Mouse (Mus musculus) bone marrow, adult 2 months (tissue): Measurements from ENCODE around the gene 4931428F04Rik. TPM values are rescaled to one million over a fixed set of nuclear protein-coding genes. Genes with fewer than 3 reads are reported as not detected.
"Not testable (repeated sequence)": the region's sequence is repeated elsewhere in the genome, so short reads cannot be mapped to it uniquely, and the experiment has no call there.

Source experiments
- H3K27ac ChIP-seq: fragments of 200-500 bp; 2 replicates; pipeline ENCODE4 v1.5.1; 2012; ENCODE audit warnings: low read depth, mild to moderate bottlenecking, control low read depth, inconsistent platforms, low read length; ENCODE audit not compliant: control insufficient read depth, poor library complexity, insufficient read depth
- H3K4me1 ChIP-seq: fragments of 200-500 bp; 2 replicates; pipeline ENCODE4 v1.6.1; 2011; ENCODE audit warnings: low read length; ENCODE audit not compliant: control insufficient read depth, insufficient read depth
- H3K4me3 ChIP-seq: fragments of 200-500 bp; replicated peaks from 2 replicates; pipeline ENCODE3; 2011; ENCODE audit warnings: mild to moderate bottlenecking, low read depth, low read length, control low read depth; ENCODE audit not compliant: control insufficient read depth
- CTCF ChIP-seq: fragments of 200-500 bp; IDR thresholded peaks from 2 replicates; pipeline ENCODE4 v1.5.1; 2011; ENCODE audit warnings: low read length, control low read depth; ENCODE audit not compliant: control insufficient read depth, insufficient read depth
- POLR2A ChIP-seq: fragments of 200-500 bp; IDR thresholded peaks from 2 replicates; pipeline ENCODE4 v1.6.1; 2011; ENCODE audit warnings: low read depth, mild to moderate bottlenecking, control low read depth, low read length, borderline replicate concordance; ENCODE audit not compliant: control insufficient read depth
- WGBS: fragments of 180-500 bp; shearing (Covaris S2); methylation state at CpG from one replicate; pipeline ENCODE4 v1.1.7; 2018; 5-methylcytosine and 5-hydroxymethylcytosine counted together
- polyA plus RNA-seq: library from polyadenylated mRNA; stranded (reverse); fragments of >200 nt; gene quantifications from 2 replicates; pipeline ENCODE4 v1.2.4, GENCODE M21; 2011; ENCODE audit warnings: low replicate concordance; ENCODE audit not compliant: missing spikeins, insufficient read depth, insufficient read length

4931428F04Rik gene
- polyA plus RNA-seq, 1 experiment = 2.2 TPM

DNA sequence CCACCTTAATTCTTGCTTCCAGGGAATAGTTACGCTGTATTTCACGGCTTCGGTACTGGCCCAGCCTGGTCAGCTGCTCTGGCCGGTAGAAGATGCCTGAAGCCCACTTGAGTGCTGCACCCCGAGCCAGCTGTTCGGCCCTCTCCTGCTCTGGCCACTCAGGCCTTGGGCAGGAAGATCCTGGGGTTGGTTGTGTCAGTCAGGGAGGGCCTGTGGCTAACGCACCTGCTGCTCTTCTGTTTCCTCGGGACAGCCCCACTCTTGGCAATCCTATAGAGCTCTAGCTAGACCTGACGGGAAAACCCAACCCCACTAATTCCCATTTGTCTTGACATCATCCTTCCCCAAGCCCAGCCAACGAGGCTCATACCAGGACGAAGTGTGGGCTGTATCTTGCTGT is 5.6 kb upstream of the 4931428F04Rik start:
- Histone ChIP-seq H3K4me3 (no peak overlapping the region), H3K4me1 (peaks cover 4% of the 10 kb centered on the region), H3K27ac (no peak overlapping the region)
- WGBS = 66% methylated on average over 11 of the region's 11 CpGs
- TF ChIP-seq CTCF = no peak
- no peak for TF ChIP-seq POLR2A

DNA sequence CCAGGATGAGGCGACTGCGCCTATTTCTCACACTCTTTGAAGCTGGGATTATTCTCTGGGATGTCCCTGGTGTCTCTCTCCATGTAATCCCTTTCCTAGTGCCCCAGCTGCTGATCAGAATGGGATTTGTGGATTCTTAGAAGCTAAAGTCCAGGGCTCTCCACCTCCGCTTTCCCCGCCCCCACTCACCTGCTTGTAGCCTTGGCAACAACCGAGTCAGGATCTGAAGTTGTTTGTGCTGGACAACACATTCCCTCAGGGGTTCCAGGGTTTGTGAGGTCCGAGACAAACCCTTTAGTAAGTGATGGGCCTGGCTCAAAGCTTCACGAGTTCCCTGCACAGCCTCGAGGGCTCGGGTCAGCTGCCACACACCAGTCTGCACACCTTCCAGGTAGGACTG is 5.1 kb upstream of the 4931428F04Rik start:
- Histone ChIP-seq H3K4me1 (peaks cover 8% of the 10 kb centered on the region), H3K27ac (no peak overlapping the region), H3K4me3 (no peak overlapping the region)
- 87% methylated on average over 9 of the region's 9 CpGs for WGBS
- TF ChIP-seq POLR2A = no peak
- no peak for TF ChIP-seq CTCF

DNA sequence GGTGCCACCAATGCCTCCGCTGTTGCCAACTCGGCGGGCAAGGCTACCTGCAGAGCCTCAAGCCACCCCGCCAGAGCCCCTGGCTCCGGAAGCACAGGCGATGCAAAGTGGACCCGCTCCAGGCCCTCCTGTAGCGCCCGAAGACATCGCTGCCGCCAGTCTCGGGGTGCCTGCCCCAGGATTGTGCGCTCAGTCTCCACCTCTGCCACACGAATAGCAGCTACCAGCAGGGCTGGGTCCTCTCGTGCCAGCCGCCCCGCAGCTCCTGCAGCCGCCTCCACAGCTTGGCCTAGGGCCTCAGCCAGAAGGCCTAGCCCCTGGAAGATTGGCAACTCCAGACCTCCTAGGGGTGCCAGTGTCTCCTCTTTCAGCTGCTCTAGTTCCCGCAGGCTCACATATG is 3.7 kb upstream of the 4931428F04Rik start:
- no peak overlapping the region for H3K27ac ChIP-seq
- TF ChIP-seq CTCF (no peak), POLR2A (no peak)
- 93% methylated on average over 19 of the region's 19 CpGs for WGBS
- H3K4me3 ChIP-seq = no peak overlapping the region
- H3K4me1 ChIP-seq = peaks cover 7% of the 10 kb centered on the region

DNA sequence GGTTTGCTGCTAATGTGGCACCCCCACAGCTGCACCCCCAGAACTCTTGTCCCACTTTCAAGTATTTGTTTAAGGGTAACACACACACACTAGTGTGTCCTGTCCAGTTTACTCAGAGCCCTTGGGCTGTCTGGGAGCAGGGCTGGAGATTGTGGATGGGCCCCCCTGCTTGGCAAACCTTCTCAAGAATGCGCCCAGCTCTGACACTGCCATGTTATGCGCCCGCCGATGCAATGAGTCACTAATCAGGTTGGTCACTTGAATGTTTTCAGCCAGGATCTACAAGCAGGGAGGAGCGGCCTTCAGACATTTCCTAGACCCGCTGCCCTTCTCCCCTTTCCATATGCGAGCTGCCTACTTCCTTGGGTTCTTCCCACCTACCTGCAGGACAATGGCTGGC is 2.8 kb upstream of the 4931428F04Rik start:
- Histone ChIP-seq H3K4me3 (no peak overlapping the region), H3K27ac (no peak overlapping the region), H3K4me1 (peaks cover 5% of the 10 kb centered on the region)
- WGBS = 89% methylated on average over 7 of the region's 7 CpGs
- TF ChIP-seq POLR2A = no peak
- TF ChIP-seq CTCF = no peak

DNA sequence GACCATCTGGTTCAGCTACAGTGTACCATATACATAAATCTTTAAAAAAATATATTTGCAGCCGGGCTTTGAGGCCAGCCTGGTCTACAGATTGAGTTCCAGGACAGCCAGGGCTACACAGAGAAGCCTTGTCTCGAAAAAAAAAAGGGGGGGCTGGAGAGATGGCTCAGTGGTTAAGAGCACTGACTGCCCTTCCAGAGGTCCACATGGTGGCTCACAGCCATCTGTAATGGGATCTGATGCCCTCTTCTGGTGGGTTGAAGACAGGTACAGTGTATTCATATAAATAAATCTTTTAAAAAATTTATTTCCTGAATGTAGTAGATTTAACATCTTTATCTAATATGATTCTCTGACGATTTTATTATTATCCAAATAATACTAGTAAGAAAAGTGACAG is 2.1 kb upstream of the 4931428F04Rik start:
- WGBS = 52% methylated on average over 3 of the region's 3 CpGs
- TF ChIP-seq CTCF = peak; percentile 6; the same call in 1 of the 2 replicates
- not testable (repeated sequence) for H3K4me3 ChIP-seq, H3K4me1 ChIP-seq, H3K27ac ChIP-seq

- not testable (repeated sequence) for H3K4me3 ChIP-seq, H3K4me1 ChIP-seq, H3K27ac ChIP-seq
- 77% methylated on average over 8 of the region's 8 CpGs for WGBS
Observed at GRCm38 (mm10) chr8:105291364-105291763, 1.7 kb upstream of the 4931428F04Rik start.

GRCm38 (mm10) chr8:105290554-105291314 is 1.1 kb upstream of the 4931428F04Rik start:
- no peak overlapping the region for H3K4me3 ChIP-seq
- H3K27ac ChIP-seq = no peak overlapping the region
- peaks cover 4% of the 10 kb centered on the region for H3K4me1 ChIP-seq
- WGBS = 27% methylated on average over 31 of the region's 31 CpGs
- TF ChIP-seq CTCF (peak; percentile 98), POLR2A (no peak)

DNA sequence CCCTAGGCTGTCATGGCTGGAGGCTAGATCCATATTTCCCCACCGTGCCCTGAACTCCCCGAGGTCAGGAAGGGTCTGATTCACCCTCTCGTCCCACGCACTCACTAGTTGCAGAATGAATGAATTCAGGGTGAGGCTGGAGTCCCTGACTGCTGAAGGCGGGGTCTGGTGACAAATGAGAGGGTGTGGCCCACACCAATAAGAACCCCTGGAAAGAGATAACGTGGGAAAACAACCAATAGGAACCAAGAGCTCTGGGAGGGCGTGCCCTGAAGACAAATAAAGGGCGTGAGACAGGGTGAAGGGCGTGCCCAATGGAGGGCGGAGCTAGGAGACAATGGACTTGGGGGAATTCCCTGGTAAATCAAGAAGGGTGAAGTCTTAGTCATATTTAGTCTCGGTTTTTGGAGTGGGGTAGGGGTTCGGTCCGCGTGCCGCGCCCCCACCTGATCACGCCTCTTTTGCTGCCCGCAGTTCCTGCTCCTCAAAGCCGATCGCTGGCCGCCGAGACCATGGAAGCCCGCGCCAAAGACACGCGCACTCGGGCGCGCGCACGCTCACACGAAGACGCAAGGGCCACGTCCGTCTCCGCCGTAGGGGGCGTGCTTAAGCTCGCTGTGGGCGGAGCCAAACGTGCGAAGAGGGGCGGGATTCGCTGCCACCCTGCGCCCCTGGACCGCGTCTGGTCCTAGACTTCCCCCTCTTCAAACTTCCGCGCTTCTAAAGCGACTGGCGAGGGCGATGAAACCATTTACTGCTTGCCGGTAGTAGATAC is 519 bp downstream of the 4931428F04Rik start:
- H3K4me3 ChIP-seq = peak overlapping the region; percentile 80
- peak overlapping the region; percentile 51 for H3K27ac ChIP-seq
- WGBS = under 1% methylated on average over 53 of the region's 53 CpGs
- peak; percentile 66; the same call in 1 of the 2 replicates for TF ChIP-seq POLR2A
- peak; percentile 18; the same call in 1 of the 2 replicates for TF ChIP-seq CTCF
- peaks cover 4% of the 10 kb centered on the region for H3K4me1 ChIP-seq
